Mouse (Mus musculus) MEL (cell line): ENCODE results near the gene Gprc5b. TPM values are rescaled to one million over a fixed set of nuclear protein-coding genes. Genes with fewer than 3 reads are reported as not detected.

Experiments used
- DNase-seq: peaks from one replicate; pipeline ENCODE4 v3.0.0; 2011; ENCODE audit warnings: low read depth, low spot score
- H3K27ac ChIP-seq: 2 replicates; pipeline ENCODE4 v1.5.1; 2012; ENCODE audit warnings: low read depth, mild to moderate bottlenecking, control low read depth, low read length, moderate library complexity; ENCODE audit not compliant: control insufficient read depth
- H3K27me3 ChIP-seq, 2 experiments: fragments of 150-350 bp in 1 of 2; sonication (generic) in 1 of 2; 2 replicates each; pipeline ENCODE4 v1.6.1; 2012; ENCODE audit warnings: low read length in 2 of 2, mild to moderate bottlenecking in 2 of 2, improper control_type of control experiment in 1 of 2, moderate library complexity in 1 of 2; ENCODE audit not compliant: insufficient read depth in 2 of 2, control insufficient read depth in 1 of 2
- H3K36me3 ChIP-seq, 2 experiments: 2 replicates each; pipeline ENCODE4 v1.6.1; 2012 to 2014; ENCODE audit warnings: low read length in 2 of 2, improper control_type of control experiment in 1 of 2, inconsistent platforms in 1 of 2, mild to moderate bottlenecking in 1 of 2; ENCODE audit not compliant: insufficient read depth in 2 of 2, control insufficient read depth in 1 of 2
- H3K4me1 ChIP-seq, 2 experiments: fragments of 150-350 bp in 1 of 2; sonication (generic) in 1 of 2; 2 replicates each; pipeline ENCODE4 v1.6.1; 2012; ENCODE audit warnings: low read length in 2 of 2, improper control_type of control experiment in 1 of 2, mild to moderate bottlenecking in 1 of 2; ENCODE audit not compliant: insufficient read depth in 2 of 2, control insufficient read depth in 1 of 2
- H3K4me3 ChIP-seq, 2 experiments: fragments of 150-350 bp in 1 of 2; sonication (generic) in 1 of 2; 2 replicates each; pipeline ENCODE4 v1.5.1; 2012; ENCODE audit warnings: low read depth in 2 of 2, low read length in 2 of 2, mild to moderate bottlenecking in 2 of 2, moderate library complexity in 2 of 2, control low read depth in 1 of 2, improper control_type of control experiment in 1 of 2; ENCODE audit not compliant: control insufficient read depth in 1 of 2, insufficient read depth in 1 of 2
- H3K79me2 ChIP-seq: 2 replicates; pipeline ENCODE4 v1.6.1; 2012; ENCODE audit warnings: mild to moderate bottlenecking, low read length, moderate library complexity; ENCODE audit not compliant: control insufficient read depth, poor library complexity, insufficient read depth
- H3K9ac ChIP-seq: 2 replicates; pipeline ENCODE4 v1.6.1; 2012; ENCODE audit warnings: low read depth, mild to moderate bottlenecking, control low read depth, low read length, moderate library complexity; ENCODE audit not compliant: control insufficient read depth, poor library complexity, severe bottlenecking
- H3K9me3 ChIP-seq: fragments of 150-350 bp; sonication (generic); replicated peaks from 2 replicates; pipeline ENCODE4 v1.6.1; 2012; ENCODE audit warnings: mild to moderate bottlenecking, low read length, improper control_type of control experiment, moderate library complexity; ENCODE audit not compliant: insufficient read depth
- CHD2 ChIP-seq: IDR thresholded peaks from 2 replicates; pipeline ENCODE4 v1.6.1; 2011; ENCODE audit warnings: low read length, improper control_type of control experiment
- CTCF ChIP-seq, 3 experiments: IDR thresholded peaks in 2 of 3; conservative IDR thresholded peaks in 1 of 3; 2 replicates each; pipeline ENCODE4 v1.5.1; 2011 to 2012; ENCODE audit warnings: low read length in 3 of 3, low read depth in 2 of 3, mild to moderate bottlenecking in 2 of 3, improper control_type of control experiment in 1 of 3, inconsistent platforms in 1 of 3, mixed read lengths in 1 of 3, moderate library complexity in 1 of 3; ENCODE audit not compliant: control insufficient read depth in 1 of 3, insufficient read depth in 1 of 3, poor library complexity in 1 of 3, severe bottlenecking in 1 of 3
- ELF1 ChIP-seq: IDR thresholded peaks from 2 replicates; pipeline ENCODE4 v1.6.1; 2014; ENCODE audit warnings: low read depth, mild to moderate bottlenecking, inconsistent platforms, low read length, improper control_type of control experiment, moderate library complexity
- ETS1 ChIP-seq: IDR thresholded peaks from 2 replicates; pipeline ENCODE4 v1.6.1; 2012; ENCODE audit warnings: low read depth, mild to moderate bottlenecking, inconsistent platforms, low read length, improper control_type of control experiment, moderate library complexity
- GATA1 ChIP-seq: IDR thresholded peaks from 2 replicates; pipeline ENCODE4 v1.6.1; 2011; ENCODE audit warnings: low read depth, low read length, improper control_type of control experiment
- HCFC1 ChIP-seq: IDR thresholded peaks from 2 replicates; pipeline ENCODE4 v1.6.1; 2012; ENCODE audit warnings: low read depth, mild to moderate bottlenecking, inconsistent platforms, low read length, improper control_type of control experiment, moderate library complexity
- JUND ChIP-seq: IDR thresholded peaks from 2 replicates; pipeline ENCODE4 v1.6.1; 2011; ENCODE audit warnings: low read depth, mild to moderate bottlenecking, improper control_type of control experiment, low read length
- MAFK ChIP-seq: IDR thresholded peaks from 2 replicates; pipeline ENCODE4 v1.6.1; 2011; ENCODE audit warnings: low read depth, mild to moderate bottlenecking, low read length, improper control_type of control experiment, borderline replicate concordance
- MAX ChIP-seq: IDR thresholded peaks from 2 replicates; pipeline ENCODE4 v1.6.1; 2011; ENCODE audit warnings: low read length, improper control_type of control experiment
- MEF2A ChIP-seq: IDR thresholded peaks from 2 replicates; pipeline ENCODE4 v1.6.1; 2014; ENCODE audit warnings: low read depth, mild to moderate bottlenecking, inconsistent platforms, low read length, improper control_type of control experiment; ENCODE audit not compliant: poor library complexity, insufficient replicate concordance, severe bottlenecking; ENCODE audit errors: extremely low read depth
- MXI1 ChIP-seq: IDR thresholded peaks from 2 replicates; pipeline ENCODE4 v1.6.1; 2011; ENCODE audit warnings: mild to moderate bottlenecking, low read depth, low read length, improper control_type of control experiment
- MYC ChIP-seq: IDR thresholded peaks from 2 replicates; pipeline ENCODE4 v1.6.1; 2011; ENCODE audit warnings: low read depth, mild to moderate bottlenecking, low read length, improper control_type of control experiment, moderate library complexity
- NELFE ChIP-seq: IDR thresholded peaks from 2 replicates; pipeline ENCODE4 v1.6.1; 2011; ENCODE audit warnings: low read depth, low read length, improper control_type of control experiment
- NRF1 ChIP-seq: IDR thresholded peaks from 2 replicates; pipeline ENCODE4 v1.6.1; 2014; ENCODE audit warnings: low read depth, mild to moderate bottlenecking, inconsistent platforms, low read length, improper control_type of control experiment, moderate library complexity; ENCODE audit not compliant: poor library complexity, insufficient read depth, severe bottlenecking
- POLR2A ChIP-seq, 2 experiments: IDR thresholded peaks; 2 replicates each; pipeline ENCODE4 v1.6.1; 2011 to 2012; ENCODE audit warnings: low read length in 2 of 2, mild to moderate bottlenecking in 2 of 2, control low read depth in 1 of 2, improper control_type of control experiment in 1 of 2, low read depth in 1 of 2, moderate library complexity in 1 of 2; ENCODE audit not compliant: control insufficient read depth in 1 of 2, insufficient read depth in 1 of 2, poor library complexity in 1 of 2
- POLR2AphosphoS2 ChIP-seq: IDR thresholded peaks from 2 replicates; pipeline ENCODE4 v1.6.1; 2011; ENCODE audit warnings: low read length, improper control_type of control experiment
- RAD21 ChIP-seq: IDR thresholded peaks from 2 replicates; pipeline ENCODE4 v1.6.1; 2011; ENCODE audit warnings: mild to moderate bottlenecking, low read depth, low read length, improper control_type of control experiment
- SIN3A ChIP-seq: IDR thresholded peaks from 2 replicates; pipeline ENCODE4 v1.6.1; 2012; ENCODE audit warnings: low read length, improper control_type of control experiment, inconsistent platforms
- SMC3 ChIP-seq: IDR thresholded peaks from 2 replicates; pipeline ENCODE4 v1.6.1; 2011; ENCODE audit warnings: low read depth, low read length, improper control_type of control experiment
- TBP ChIP-seq: IDR thresholded peaks from 2 replicates; pipeline ENCODE4 v1.8.0; 2011; ENCODE audit warnings: low read depth, low read length, improper control_type of control experiment
- ZC3H11A ChIP-seq: IDR thresholded peaks from 2 replicates; pipeline ENCODE4 v1.6.1; 2012; ENCODE audit warnings: low read depth, mild to moderate bottlenecking, inconsistent platforms, low read length, improper control_type of control experiment
- ZNF384 ChIP-seq: IDR thresholded peaks from 2 replicates; pipeline ENCODE4 v1.6.1; 2012; ENCODE audit warnings: low read depth, mild to moderate bottlenecking, inconsistent platforms, low read length, improper control_type of control experiment
- polyA plus RNA-seq, 2 experiments: library from polyadenylated mRNA; stranded (reverse) in 1 of 2; unstranded in 1 of 2; fragments of >175 nt in 1 of 2; fragments of >200 nt in 1 of 2; gene quantifications; 2 replicates each; pipeline versions ENCODE4 v1.2.1 to v1.2.4; 2012; ENCODE audit warnings: low replicate concordance in 2 of 2, low read depth in 1 of 2; ENCODE audit not compliant: insufficient read length in 2 of 2, insufficient read depth in 1 of 2, missing spikeins in 1 of 2
- total RNA-seq: library from RNA; depleted of rRNA; stranded (reverse); fragments of 300-350 nt; gene quantifications from 2 replicates; pipeline ENCODE4 v1.2.3, GENCODE M21; 2012

Gene Gprc5b
- total and polyA plus RNA-seq, 3 experiments = not detected

DNA sequence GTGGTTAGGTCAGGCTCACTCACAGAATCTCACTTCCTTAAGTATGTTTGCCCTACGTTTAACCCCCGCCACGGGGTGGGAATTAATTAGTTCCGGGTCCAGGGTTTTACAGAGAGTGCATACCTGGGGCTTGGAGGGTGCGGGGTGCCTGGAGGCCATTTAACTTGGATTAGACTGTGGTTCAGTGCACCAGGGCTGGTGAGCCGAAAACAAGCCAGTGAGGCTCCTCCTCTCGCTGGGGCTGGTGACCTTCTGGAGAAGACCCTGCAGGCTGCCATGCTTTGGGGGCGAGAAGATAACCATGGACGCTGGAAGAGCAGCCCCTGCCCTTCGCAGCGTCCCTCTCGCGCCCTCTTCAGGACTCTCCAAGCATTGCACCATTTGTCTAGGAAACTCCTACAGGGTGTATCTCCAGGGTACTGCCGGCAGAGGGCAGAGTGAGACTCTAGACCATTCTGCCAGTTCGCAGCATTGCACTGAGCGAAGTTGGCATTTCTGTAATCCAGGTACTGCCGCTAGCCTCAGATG is 28.4 kb upstream of the Gprc5b start (continued):
- TF ChIP-seq POLR2A (IDR thresholded peaks at IDR 0.05; ENCODE audit: control insufficient read depth in 1 of 2, insufficient read depth in 1 of 2, low read depth in 1 of 2, low read length in 2 of 2, poor library complexity in 1 of 2) (no peak; a peak in 2 of 4 replicates), NRF1 (no peak)

DNA sequence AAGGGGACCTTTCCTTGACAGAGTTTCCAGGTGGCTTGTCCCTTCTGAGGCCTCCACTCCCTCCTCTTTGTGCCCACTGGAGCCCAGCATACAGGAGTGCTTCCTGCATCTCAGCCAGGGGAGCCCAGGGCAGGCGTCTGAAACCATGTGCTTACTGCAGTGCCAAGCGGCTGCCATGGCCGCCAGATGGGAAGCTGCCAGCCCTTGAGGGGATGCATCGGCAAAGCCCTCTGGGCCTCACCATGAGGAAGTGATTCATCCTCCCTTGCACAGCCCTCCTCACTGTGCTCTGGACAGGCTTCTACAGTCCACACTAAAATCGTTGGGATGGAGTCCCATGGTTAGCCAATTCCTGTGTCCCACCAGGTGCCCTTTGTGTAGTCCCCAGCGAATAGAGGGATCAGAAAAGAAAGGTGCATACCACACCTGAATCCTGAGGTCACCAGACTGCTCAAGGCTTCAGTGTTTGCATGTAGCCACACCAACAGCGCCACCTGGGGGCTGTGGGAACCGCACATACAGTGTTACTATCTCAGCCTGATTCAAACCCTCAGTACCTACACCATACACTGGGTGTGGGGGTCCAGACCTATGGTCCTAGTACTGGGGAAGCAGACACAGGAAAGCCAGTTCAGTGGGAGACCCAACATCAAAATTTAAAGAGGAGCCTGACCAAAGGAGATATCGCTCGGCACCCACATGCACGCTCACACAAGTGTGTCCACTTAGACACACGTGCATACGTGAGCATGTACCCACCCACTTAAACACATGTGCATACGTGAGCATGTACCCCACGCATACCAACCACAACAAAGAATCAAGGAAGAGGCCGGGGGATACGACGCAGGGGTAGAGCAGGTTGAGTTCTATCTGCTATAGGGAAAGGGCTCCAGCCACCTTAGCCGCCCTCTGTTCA is 27.5 kb upstream of the Gprc5b start:
- peaks cover 6 to 7% of the 10 kb centered on the region in 2 experiments; a peak in 3 of 4 replicates for H3K4me1 ChIP-seq
- H3K9ac ChIP-seq = peak overlapping the region; percentile 98
- H3K9me3 ChIP-seq = no peaks in the 10 kb centered on the region
- H3K79me2 ChIP-seq = peaks cover 11% of the 10 kb centered on the region; the same call in 1 of the 2 replicates
- peaks cover 0 to 3% of the 10 kb centered on the region in 2 experiments; a peak in 2 of 4 replicates for H3K36me3 ChIP-seq
- peak overlapping the region; percentile 70 to 82 for H3K4me3 ChIP-seq
- DNase-seq = peak; percentile 93
- TF ChIP-seq RAD21 (peak; percentile 14), SIN3A (peak; percentile 69), POLR2AphosphoS2 (no peak), JUND (no peak), MXI1 (peak; percentile 41; the same call in 1 of the 2 replicates), SMC3 (peak; percentile 53), CTCF (IDR thresholded peaks at IDR 0.05 in 2 of 3, conservative IDR thresholded peaks at IDR 0.05 in 1 of 3; ENCODE audit: control insufficient read depth in 1 of 3, insufficient read depth in 1 of 3, low read depth in 2 of 3, low read length in 3 of 3, poor library complexity in 1 of 3, severe bottlenecking in 1 of 3) (peak; percentile 58 to 68 (median 64)), ZC3H11A (no peak), MAFK (no peak), MYC (peak; percentile 35; the same call in 1 of the 2 replicates), ZNF384 (no peak), TBP (0 out of 2 replicates have a peak, but pooled peaks have one; percentile 14), GATA1 (no peak), ETS1 (peak; percentile 24; the same call in 1 of the 2 replicates), MAX (peak; percentile 30; the same call in 1 of the 2 replicates), ELF1 (no peak), CHD2 (no peak), MEF2A (no peak), POLR2A (IDR thresholded peaks at IDR 0.05; ENCODE audit: control insufficient read depth in 1 of 2, insufficient read depth in 1 of 2, low read depth in 1 of 2, low read length in 2 of 2, poor library complexity in 1 of 2) (peak; percentile 34 to 51; a peak in 2 of 4 replicates), NELFE (peak; percentile 33), HCFC1 (no peak; the same call in 1 of the 2 replicates)
- TF ChIP-seq, all 39 proteins: peak for 11
- Histone ChIP-seq H3K27me3 (no peaks in the 10 kb centered on the region), H3K27ac (peak overlapping the region; percentile 91)
